Mouse (Mus musculus): ENCODE results near the gene Ncln. TPM values are rescaled to one million over a fixed set of nuclear protein-coding genes. Genes with fewer than 3 reads are reported as not detected.

Ncln gene
- polyA plus RNA-seq, 1 experiment from 2014 or later: 36.8 TPM

DNA sequence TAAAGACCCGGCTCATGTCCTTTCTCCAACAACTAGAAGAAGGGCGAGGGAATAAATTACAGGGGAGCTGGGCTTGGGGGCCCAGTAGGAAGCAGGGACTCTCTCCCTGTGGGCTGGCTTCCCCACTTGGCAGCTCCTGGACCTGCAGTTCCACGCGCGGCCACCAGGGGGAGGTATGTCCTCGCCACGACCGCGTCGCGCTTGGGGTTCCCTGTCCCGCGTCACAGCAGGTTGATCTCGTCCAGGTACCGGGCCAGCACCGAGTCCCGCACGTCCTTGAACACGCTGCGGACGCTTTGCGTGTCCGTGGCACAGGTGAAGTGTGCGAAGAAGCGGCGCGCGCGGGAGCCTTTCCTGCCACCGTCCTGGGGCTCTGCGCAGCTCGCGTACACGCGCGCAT is 6.5 kb upstream of the Ncln start:
- WGBS: 7% methylated on average over 36 of the region's 36 CpGs
- peak; percentile 75 for ATAC-seq
- Histone ChIP-seq H3K36me3 (ENCODE audit: control insufficient read depth, insufficient read depth, low read length) (no peaks in the 10 kb centered on the region), H3K4me3 (ENCODE audit: low read depth, low read length) (peak overlapping the region; percentile 32), H3K9ac (ENCODE audit: low read length) (peak overlapping the region; percentile 50), H3K4me1 (ENCODE audit: control insufficient read depth, insufficient read depth, low read length) (no peaks in the 10 kb centered on the region), H3K27ac (ENCODE audit: low read depth, low read length) (no peak overlapping the region), H3K4me2 (ENCODE audit: low read length) (peak overlapping the region; percentile 67), H3K9me3 (replicated peaks; ENCODE audit: control insufficient read depth, low read length) (no peaks in the 10 kb centered on the region), H3K27me3 (replicated peaks; ENCODE audit: control insufficient read depth, insufficient read depth, low read length) (peaks cover 7% of the 10 kb centered on the region; the same call in 1 of the 2 replicates)
- peak; percentile 79 for DNase-seq (ENCODE audit: low spot score)

DNA sequence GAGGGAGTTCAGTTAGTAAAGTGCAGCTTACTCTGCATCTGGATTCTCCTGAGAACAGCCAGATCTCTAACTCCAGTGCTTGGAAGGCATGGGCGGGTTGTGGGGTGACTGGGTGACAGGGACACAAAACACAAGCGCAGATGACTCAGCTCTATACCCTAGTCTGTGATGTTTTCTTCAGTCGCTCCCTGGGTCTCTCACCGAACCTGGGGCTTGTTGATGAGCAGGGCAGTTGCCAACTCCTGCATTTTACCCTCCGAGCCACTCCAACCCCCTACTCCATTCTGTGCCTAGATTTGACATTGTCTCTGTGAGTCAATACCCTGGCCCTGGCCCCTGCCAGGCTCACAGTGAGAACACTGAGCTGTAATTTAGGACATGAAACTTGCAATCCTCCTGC is 5.7 kb upstream of the Ncln start:
- Histone ChIP-seq H3K4me3 (ENCODE audit: low read depth, low read length) (no peak overlapping the region), H3K27ac (ENCODE audit: low read depth, low read length) (no peak overlapping the region), H3K9me3 (replicated peaks; ENCODE audit: control insufficient read depth, low read length) (no peaks in the 10 kb centered on the region), H3K4me2 (ENCODE audit: low read length) (no peak overlapping the region), H3K4me1 (ENCODE audit: control insufficient read depth, insufficient read depth, low read length) (0 out of 2 replicates have a peak, but pooled peaks cover 5% of the 10 kb centered on the region), H3K27me3 (replicated peaks; ENCODE audit: control insufficient read depth, insufficient read depth, low read length) (peaks cover 7% of the 10 kb centered on the region; the same call in 1 of the 2 replicates), H3K36me3 (ENCODE audit: control insufficient read depth, insufficient read depth, low read length) (no peaks in the 10 kb centered on the region), H3K9ac (ENCODE audit: low read length) (no peak overlapping the region)
- ATAC-seq: no peak
- no peak for DNase-seq (ENCODE audit: low spot score)
- WGBS: 84% methylated on average over 5 of the region's 5 CpGs

DNA sequence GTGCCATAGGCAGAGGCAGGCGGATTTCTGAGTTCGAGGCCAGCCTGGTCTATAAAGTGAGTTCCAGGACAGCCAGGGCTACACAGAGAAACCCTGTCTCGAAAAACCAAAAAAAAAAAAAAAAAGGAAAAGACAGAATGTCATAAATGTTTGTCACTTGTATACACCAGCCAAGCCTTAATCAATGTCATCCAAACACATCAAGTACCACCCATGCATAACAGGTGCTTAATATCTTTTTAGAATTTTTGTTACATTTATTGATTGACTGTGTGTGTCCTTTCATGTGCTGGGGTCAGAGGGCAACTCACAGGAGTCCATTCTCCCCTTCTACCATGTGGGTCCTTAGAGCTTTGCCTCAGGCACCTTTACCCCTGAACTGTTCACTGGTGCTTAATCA is 3.8 kb upstream of the Ncln start, which contains the start of gene S1pr4:
S1pr4 (minus strand) TSS at position 101 of the 400 bp plus-strand sequence.
- DNase-seq (ENCODE audit: low spot score) (no peak), ATAC-seq (no peak)
- 96% methylated on average over 2 of the region's 3 CpGs for WGBS
- H3K36me3 ChIP-seq (ENCODE audit: control insufficient read depth, insufficient read depth, low read length): no peaks in the 10 kb centered on the region
- no peak within 1 kb of the TSS for H3K27ac ChIP-seq (ENCODE audit: low read depth, low read length)
- peaks cover 7% of the 10 kb centered on the region; the same call in 1 of the 2 replicates for H3K27me3 ChIP-seq (replicated peaks; ENCODE audit: control insufficient read depth, insufficient read depth, low read length)
- no peak within 1 kb of the TSS for H3K4me3 ChIP-seq (ENCODE audit: low read depth, low read length)
- no peak within 1 kb of the TSS for H3K4me2 ChIP-seq (ENCODE audit: low read length)
- H3K9me3 ChIP-seq (replicated peaks; ENCODE audit: control insufficient read depth, low read length): no peaks in the 10 kb centered on the region
- no peak within 1 kb of the TSS for H3K9ac ChIP-seq (ENCODE audit: low read length)
- H3K4me1 ChIP-seq (ENCODE audit: control insufficient read depth, insufficient read depth, low read length): peaks cover 11% of the 10 kb centered on the region

DNA sequence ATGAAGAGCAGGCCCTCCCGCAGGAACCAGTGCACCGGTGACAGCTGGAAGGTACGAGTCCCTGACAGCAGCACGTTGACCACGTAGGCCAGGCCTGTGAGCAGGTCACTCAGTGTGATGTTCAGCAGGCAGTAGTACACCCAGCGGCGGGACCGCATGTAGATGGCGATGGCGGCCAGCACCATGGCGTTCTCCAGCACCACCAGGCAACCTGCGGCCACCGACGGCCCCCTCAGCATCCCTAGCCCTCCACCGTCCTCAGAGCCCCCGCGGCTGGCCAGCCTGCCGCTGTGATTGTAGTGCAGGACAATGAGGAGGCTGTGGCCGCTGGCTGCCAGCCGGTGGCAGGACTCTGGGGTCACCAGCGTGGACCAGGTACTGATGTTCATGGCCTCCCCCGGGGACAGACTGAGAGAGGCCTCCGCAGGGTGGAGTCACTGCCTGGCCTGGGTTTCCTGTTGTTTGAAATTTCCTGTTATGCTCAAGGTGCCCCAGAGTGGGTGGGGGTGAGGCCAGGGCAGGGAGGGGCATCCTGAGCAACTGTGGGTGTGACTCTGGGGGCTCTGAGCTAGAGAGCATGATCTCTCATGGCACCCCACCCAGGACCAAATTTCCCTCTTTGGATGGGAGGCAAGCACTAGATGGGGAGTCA is 3.2 kb upstream of the Ncln start:
- Histone ChIP-seq H3K36me3 (ENCODE audit: control insufficient read depth, insufficient read depth, low read length) (no peaks in the 10 kb centered on the region), H3K27ac (ENCODE audit: low read depth, low read length) (no peak overlapping the region), H3K4me2 (ENCODE audit: low read length) (no peak overlapping the region), H3K27me3 (replicated peaks; ENCODE audit: control insufficient read depth, insufficient read depth, low read length) (peaks cover 7% of the 10 kb centered on the region; the same call in 1 of the 2 replicates), H3K9me3 (replicated peaks; ENCODE audit: control insufficient read depth, low read length) (no peaks in the 10 kb centered on the region), H3K9ac (ENCODE audit: low read length) (no peak overlapping the region), H3K4me1 (ENCODE audit: control insufficient read depth, insufficient read depth, low read length) (peaks cover 15% of the 10 kb centered on the region), H3K4me3 (ENCODE audit: low read depth, low read length) (no peak overlapping the region)
- no peak for ATAC-seq
- 78% methylated on average over 23 of the region's 23 CpGs for WGBS
- DNase-seq (ENCODE audit: low spot score): no peak

DNA sequence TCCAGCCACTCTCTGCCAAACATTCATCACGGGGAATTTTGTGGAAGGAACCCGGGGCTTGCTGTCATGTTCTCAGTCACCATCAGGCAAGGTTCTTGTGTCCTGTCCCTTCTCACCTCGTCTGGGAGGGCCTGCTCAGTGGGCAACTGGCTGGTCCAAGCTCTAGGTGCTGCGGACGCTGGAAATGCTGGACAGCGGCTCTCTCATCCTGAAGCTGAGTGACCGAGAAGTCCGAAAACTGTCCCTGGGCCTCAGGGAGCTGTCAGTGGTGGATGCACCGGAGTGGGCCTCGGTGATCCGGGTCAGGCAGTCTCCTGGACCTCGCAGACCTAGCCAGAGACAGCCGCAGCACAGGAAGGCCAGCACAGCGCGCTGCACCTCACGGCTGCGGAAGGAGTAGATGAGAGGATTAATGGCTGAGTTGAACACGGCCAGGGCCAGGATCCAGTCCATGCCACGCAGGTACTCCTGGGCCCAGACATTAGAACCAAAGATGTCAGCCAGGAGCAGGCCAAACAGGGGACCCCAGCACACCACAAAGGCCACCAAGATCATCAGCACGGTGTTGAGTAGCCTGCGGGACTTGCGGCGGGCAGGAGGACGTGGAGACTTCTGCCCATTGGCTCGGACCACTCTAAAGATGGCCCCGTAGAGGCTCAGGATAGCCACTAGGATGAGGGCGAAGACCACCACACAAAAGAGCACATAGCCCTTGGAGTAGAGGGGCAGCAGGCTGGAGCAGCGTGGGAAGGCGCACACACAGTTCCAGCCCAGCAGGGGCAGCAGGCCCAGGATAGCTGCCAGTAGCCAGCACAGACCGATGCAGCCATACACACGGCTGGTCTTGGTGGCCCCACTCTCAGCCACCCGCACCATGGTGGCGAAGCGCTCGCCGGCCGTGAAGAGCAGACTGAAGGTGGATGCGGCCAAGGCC is 2.4 kb upstream of the Ncln start:
- H3K9me3 ChIP-seq (replicated peaks; ENCODE audit: control insufficient read depth, low read length): no peaks in the 10 kb centered on the region
- no peak overlapping the region for H3K4me3 ChIP-seq (ENCODE audit: low read depth, low read length)
- no peaks in the 10 kb centered on the region for H3K36me3 ChIP-seq (ENCODE audit: control insufficient read depth, insufficient read depth, low read length)
- peaks cover 4% of the 10 kb centered on the region; the same call in 1 of the 2 replicates for H3K27me3 ChIP-seq (replicated peaks; ENCODE audit: control insufficient read depth, insufficient read depth, low read length)
- no peak for ATAC-seq
- no peak overlapping the region for H3K27ac ChIP-seq (ENCODE audit: low read depth, low read length)
- peaks cover 15% of the 10 kb centered on the region for H3K4me1 ChIP-seq (ENCODE audit: control insufficient read depth, insufficient read depth, low read length)
- no peak overlapping the region for H3K4me2 ChIP-seq (ENCODE audit: low read length)
- DNase-seq (ENCODE audit: low spot score): no peak
- H3K9ac ChIP-seq (ENCODE audit: low read length): no peak overlapping the region
- 88% methylated on average over 38 of the region's 38 CpGs for WGBS

DNA sequence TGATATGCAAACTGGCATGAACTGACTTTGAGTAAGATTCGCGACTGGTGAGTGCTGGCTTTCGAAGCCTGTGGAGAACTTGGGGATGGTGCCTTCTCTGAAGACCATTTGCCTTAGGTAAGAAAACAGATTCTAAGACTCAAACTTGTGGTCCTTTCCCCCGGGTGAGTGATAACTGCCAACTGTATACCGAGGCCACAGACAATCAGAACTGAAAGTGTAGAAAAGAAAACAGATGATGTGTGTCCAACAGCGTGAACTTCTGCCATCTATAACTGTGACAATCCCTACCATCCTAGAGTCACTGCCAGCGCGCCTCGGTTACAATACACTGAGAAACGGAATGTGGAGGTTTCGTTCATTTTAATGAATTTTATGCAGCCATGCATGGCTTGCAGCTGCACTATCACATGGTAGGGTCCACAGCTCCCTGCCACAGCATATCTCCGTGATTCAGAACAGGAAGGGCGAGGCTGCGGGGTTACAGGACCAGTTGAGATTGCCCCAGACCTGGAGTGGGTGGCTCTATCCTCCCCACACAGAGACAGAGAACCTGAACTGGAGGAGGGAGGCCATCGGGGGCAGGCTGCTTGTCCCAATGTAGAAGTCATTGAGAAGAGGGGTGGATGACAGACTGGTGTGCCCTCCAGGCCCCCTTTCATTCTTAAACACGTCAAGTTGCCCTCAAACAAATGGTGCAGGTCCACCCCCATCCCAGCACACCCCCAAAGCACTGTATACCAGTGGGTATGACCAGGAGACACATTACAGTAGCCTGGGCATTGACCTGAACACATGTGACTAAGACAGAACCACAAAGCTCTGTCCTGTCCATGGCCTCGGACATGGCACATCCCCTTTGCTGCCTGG is 1.4 kb upstream of the Ncln start:
- WGBS: 88% methylated on average over 17 of the region's 17 CpGs
- peaks cover 7% of the 10 kb centered on the region for H3K36me3 ChIP-seq (ENCODE audit: control insufficient read depth, insufficient read depth, low read length)
- DNase-seq (ENCODE audit: low spot score) (no peak), ATAC-seq (no peak)
- H3K4me1 ChIP-seq (ENCODE audit: control insufficient read depth, insufficient read depth, low read length): peaks cover 15% of the 10 kb centered on the region
- H3K27ac ChIP-seq (ENCODE audit: low read depth, low read length): no peak overlapping the region
- H3K4me3 ChIP-seq (ENCODE audit: low read depth, low read length): no peak overlapping the region
- no peaks in the 10 kb centered on the region for H3K9me3 ChIP-seq (replicated peaks; ENCODE audit: control insufficient read depth, low read length)
- H3K9ac ChIP-seq (ENCODE audit: low read length): no peak overlapping the region; the same call in 1 of the 2 replicates
- H3K4me2 ChIP-seq (ENCODE audit: low read length): peak overlapping the region; percentile 40
- H3K27me3 ChIP-seq (replicated peaks; ENCODE audit: control insufficient read depth, insufficient read depth, low read length): no peaks in the 10 kb centered on the region

DNA sequence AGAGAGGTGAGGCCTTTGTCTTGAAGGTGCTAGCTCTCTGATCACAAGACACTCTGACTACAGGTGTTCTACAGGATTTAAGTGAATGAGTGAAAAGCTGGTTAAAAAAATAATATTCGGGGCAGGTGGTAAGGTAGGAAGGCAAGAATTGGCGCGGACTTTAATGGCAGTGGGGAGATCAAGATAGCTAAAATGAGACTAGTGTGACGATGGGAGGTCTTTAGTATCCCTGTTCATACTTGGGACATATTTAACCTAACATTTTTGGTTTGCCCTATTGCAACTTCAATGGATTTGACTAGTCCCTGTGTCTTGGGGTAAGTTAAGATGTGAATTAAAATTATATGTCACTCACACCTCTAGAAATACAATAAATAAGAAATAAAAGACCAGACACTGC is 777 bp upstream of the Ncln start:
- ATAC-seq (no peak), DNase-seq (ENCODE audit: low spot score) (no peak)
- H3K27me3 ChIP-seq (replicated peaks; ENCODE audit: control insufficient read depth, insufficient read depth, low read length): no peaks in the 10 kb centered on the region
- H3K9ac ChIP-seq (ENCODE audit: low read length): peak overlapping the region; percentile 37
- no peaks in the 10 kb centered on the region for H3K9me3 ChIP-seq (replicated peaks; ENCODE audit: control insufficient read depth, low read length)
- peak overlapping the region; percentile 84 for H3K4me3 ChIP-seq (ENCODE audit: low read depth, low read length)
- peaks cover 13% of the 10 kb centered on the region for H3K36me3 ChIP-seq (ENCODE audit: control insufficient read depth, insufficient read depth, low read length)
- H3K27ac ChIP-seq (ENCODE audit: low read depth, low read length): peak overlapping the region; percentile 15; the same call in 1 of the 2 replicates
- WGBS: 32% methylated on average over 4 of the region's 4 CpGs
- peak overlapping the region; percentile 40 for H3K4me2 ChIP-seq (ENCODE audit: low read length)
- peaks cover 15% of the 10 kb centered on the region for H3K4me1 ChIP-seq (ENCODE audit: control insufficient read depth, insufficient read depth, low read length)

DNA sequence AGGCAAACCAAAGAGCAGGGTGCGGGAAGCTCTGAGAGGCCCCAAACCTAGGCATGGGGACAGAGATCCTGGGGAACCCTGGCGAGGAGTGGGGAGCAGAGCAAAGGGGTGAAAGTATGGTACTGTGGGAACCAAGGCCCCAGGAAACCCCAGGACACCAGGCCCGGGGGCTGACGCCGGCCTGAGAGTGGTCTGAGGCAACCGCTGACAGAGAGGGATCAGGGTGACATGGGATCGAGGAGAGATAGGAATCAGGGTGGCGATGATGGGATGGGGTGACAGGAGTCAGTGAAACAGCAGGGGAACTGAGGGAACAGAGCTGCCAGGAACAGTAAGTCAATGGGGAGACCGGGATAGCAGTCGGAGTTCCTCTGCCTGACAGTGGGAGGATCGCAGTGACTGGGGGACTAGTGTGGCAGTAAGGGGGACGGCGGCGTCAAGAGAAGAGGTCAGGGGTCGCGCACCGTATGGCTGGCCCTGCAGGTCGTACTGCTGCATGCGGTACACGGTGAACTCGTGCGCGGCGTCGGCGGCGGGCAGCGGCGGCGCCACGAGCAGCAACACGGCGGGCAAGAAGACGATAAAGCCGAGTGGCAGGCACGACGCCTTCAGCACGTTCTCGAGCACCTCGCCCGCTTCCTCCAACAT is 452 bp downstream of the Ncln start:
- 2% methylated on average over 41 of the region's 41 CpGs for WGBS
- no peak for DNase-seq (ENCODE audit: low spot score)
- H3K36me3 ChIP-seq (ENCODE audit: control insufficient read depth, insufficient read depth, low read length): peaks cover 26% of the 10 kb centered on the region

More for the DNA sequence above, 452 bp downstream of the Ncln start:
- peak overlapping the region; percentile 82 for H3K9ac ChIP-seq (ENCODE audit: low read length)
- ATAC-seq: peak; percentile 47
- no peaks in the 10 kb centered on the region for H3K27me3 ChIP-seq (replicated peaks; ENCODE audit: control insufficient read depth, insufficient read depth, low read length)
- H3K4me1 ChIP-seq (ENCODE audit: control insufficient read depth, insufficient read depth, low read length): peaks cover 15% of the 10 kb centered on the region
- peak overlapping the region; percentile 84 for H3K4me3 ChIP-seq (ENCODE audit: low read depth, low read length)
- H3K27ac ChIP-seq (ENCODE audit: low read depth, low read length): no peak overlapping the region; the same call in 1 of the 2 replicates
- no peaks in the 10 kb centered on the region for H3K9me3 ChIP-seq (replicated peaks; ENCODE audit: control insufficient read depth, low read length)
- peak overlapping the region; percentile 97 for H3K4me2 ChIP-seq (ENCODE audit: low read length)
